Mouse (Mus musculus) cerebellum, adult 9-11 months (tissue): ENCODE results near the gene Gmeb2.
A peak's percentile ranks its signal among the peaks of the same experiment; 100 is the strongest.

Experiments
- DNase-seq: peaks from one replicate; pipeline ENCODE4 v3.0.0; 2022

Gmeb2 gene

GRCm38 (mm10) chr2:181220361-181220760 is 67.5 kb downstream of the Gmeb2 start:
- DNase-seq: no peak

- DNase-seq: peak; percentile 64
These were observed 68.2 kb downstream of the Gmeb2 start, which contains the start of gene Fndc11 for GRCm38 (mm10) chr2:181219538-181220216. Gene Fndc11, plus strand, starts transcription at chr2:181220013.

DNA sequence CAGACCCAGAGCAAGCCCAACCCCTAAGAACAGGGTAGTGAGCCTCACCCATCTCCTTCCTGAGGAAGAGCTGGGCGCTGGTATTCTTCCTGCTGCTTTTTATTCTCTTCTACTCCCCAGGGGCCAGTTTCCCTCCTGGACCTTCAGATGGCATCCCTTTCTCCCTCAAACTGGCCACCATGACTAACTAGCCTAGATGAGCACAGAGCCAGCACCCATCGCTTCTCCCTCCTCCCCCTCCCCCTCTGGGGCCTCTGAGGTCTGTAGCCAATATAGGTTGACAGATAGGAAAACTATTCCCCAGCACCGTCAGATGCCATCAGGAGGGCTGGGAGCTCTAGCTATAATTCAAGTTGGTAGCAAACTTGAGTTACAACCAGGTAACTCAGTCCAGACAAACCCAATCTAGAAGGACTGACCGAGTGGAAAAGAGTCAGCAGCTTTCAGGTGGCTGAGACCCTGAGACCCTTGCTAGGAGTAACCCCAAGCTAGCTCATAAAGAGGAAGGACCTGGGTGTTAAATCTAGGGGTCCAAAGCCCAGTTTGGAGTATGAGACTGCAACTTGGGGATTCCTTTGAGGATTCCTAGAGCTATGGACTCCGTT is 68.9 kb downstream of the Gmeb2 start:
- DNase-seq: no peak

GRCm38 (mm10) chr2:181216037-181216436 is 71.8 kb downstream of the Gmeb2 start:
- DNase-seq: no peak

DNA sequence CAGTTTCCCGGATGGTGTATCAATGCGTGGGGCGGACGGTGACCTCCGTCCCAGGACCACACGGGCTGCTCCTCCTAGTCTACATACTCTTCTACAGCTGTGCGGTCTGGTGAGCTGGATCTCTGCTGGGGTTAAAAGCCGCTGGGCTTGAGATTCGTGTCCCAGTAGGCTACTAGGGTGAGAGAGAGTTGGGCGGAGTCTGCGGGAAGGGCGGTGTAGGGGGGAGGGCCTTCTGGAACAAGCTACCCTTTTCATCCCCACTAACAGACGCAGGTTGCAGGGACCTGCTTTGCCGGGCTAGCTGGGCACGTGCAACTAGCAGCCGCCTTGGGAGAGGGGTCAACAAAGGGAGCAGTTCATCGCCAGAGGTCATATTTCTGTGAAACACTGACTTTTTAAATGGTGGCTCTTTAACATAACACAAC is 74.8 kb downstream of the Gmeb2 start, which contains the start of gene Srms:
Gene Srms (minus strand): TSS at position 165 of the 425 bp plus-strand sequence.
- DNase-seq: no peak

DNA sequence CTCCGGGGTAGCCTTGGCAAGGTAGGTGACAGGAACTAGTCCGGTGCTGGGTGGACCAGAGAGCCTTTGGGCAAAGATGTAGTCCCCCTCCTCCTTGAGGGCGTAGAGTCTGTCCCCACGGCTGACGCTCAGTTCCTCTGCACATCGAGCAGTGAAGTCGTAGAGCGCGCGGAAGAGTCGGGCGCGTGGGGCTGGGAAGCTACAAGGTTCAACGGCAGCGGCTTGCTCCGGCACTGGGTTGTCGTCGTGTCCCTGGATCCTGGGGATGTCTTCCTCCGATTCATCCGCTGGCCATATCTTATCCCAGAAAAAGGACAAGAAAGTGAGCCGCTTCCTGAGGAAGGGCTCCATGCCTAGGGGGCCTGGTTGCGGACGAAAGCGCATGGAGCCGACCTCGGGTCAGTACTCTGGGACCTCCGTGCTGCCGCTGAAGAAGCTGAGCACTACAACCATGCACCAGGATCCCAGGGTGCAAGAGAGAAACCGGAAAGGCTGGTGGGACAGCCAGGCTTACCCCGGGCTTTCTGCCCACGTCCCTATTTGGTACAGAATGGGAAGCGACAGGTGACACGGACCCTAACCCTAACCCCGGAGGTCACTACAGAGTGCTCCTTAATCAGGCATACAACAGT is 75.3 kb downstream of the Gmeb2 start:
- DNase-seq: no peak

DNA sequence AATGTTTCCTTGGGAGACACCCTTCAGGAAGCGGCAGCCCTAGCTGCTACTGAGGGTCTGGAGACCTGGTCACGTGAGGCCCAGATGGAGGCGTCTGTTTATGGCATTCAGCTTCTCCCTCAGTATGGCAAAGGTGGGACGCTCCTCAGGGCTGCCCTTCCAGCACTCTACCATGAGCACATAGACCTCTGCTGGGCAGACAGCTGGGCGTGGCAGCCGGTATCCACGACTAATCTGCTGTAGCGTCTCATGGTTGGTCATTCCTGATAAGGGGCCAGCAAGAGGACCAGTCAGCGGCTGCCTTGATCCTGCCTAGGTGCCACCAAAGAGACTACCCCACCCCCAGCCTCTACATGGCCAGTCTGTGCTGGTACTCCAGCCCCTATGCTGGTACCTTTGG is 81.7 kb downstream of the Gmeb2 start:
- no peak for DNase-seq

DNA sequence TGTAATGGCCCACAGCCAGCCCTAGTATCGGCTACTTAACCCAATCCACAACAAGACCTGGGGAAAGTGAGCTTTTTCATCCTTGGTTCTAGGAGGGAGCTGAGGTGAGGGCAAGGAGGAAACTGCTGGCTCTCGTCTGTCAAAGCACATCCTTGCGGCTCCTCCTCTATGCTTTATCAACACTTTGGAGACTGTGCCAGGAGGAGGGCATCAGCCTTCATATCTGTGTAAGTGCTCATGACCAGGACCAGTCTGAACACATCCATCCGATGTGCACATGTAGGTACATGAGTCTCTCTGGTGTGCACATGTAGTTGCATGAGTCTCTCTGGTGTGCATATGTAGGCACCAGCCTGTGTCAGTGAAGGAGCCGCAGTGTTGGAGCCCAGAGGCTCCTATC is 82.2 kb downstream of the Gmeb2 start:
- no peak for DNase-seq

- DNase-seq: no peak
These were observed 84.9 kb downstream of the Gmeb2 start for GRCm38 (mm10) chr2:181202886-181203285.

DNA sequence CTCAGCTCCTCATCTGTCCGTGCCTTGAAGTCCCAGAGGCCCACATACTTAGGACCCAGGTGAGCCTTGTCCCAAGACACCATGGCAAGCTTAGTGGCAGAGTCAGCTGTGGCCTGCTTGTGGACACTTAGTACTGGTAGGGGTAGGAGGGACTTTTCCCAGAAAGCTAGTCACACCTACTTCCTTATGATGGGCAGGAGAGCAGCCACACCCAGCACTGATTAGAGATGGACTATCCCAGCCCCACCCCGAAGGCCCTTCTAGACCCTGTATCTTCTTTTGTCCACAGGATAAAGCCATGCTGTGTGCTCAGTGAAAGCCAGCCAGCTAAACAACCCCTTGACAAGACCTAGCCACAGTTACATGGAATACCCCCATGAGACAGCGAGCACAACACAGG is 85.4 kb downstream of the Gmeb2 start, which contains the start of gene Ptk6:
Gene Ptk6 (minus strand): TSS at position 368 of the 400 bp plus-strand sequence.
- DNase-seq: no peak

GRCm38 (mm10) chr2:181201606-181202005 is 86.2 kb downstream of the Gmeb2 start:
- DNase-seq: no peak
